Mouse (Mus musculus): ENCODE measurements around the gene Pex5. TPM values are rescaled to one million over a fixed set of nuclear protein-coding genes. Genes with fewer than 3 reads are reported as not detected.
A peak's percentile ranks its signal among the peaks of the same experiment; 100 is the strongest.
"Not testable (repeated sequence)": the region's sequence is repeated elsewhere in the genome, so short reads cannot be mapped to it uniquely, and the experiment has no call there.

Gene Pex5
- polyA plus RNA-seq, 1 experiment from 2014 or later = 32.5 TPM

- no peak overlapping the region for H3K4me2 ChIP-seq (ENCODE audit: low read depth, low read length)
- peaks cover 9% of the 10 kb centered on the region for H3K4me1 ChIP-seq (ENCODE audit: insufficient read depth)
- no peak for DNase-seq
- no peak overlapping the region for H3K27ac ChIP-seq (ENCODE audit: low read depth)
- ATAC-seq = no peak
- H3K9me3 ChIP-seq (ENCODE audit: low read length) = no peaks in the 10 kb centered on the region
- TF ChIP-seq EP300 (IDR thresholded peaks at IDR 0.05; ENCODE audit: low read depth) (no peak), CTCF (IDR thresholded peaks at IDR 0.05; ENCODE audit: low read depth) (no peak)
- H3K36me3 ChIP-seq (replicated peaks; ENCODE audit: insufficient read depth, low read length) = no peaks in the 10 kb centered on the region
- 79% methylated on average over 3 of the region's 3 CpGs for WGBS (ENCODE audit: insufficient replicate concordance)
- H3K4me3 ChIP-seq (ENCODE audit: low read depth, low read length) = no peak overlapping the region
- no peak overlapping the region for H3K9ac ChIP-seq (replicated peaks)
- no peaks in the 10 kb centered on the region for H3K27me3 ChIP-seq (ENCODE audit: insufficient read depth, low read length)
These were observed 15.5 kb upstream of the Pex5 start for GRCm38 (mm10) chr6:124430379-124430778.

DNA sequence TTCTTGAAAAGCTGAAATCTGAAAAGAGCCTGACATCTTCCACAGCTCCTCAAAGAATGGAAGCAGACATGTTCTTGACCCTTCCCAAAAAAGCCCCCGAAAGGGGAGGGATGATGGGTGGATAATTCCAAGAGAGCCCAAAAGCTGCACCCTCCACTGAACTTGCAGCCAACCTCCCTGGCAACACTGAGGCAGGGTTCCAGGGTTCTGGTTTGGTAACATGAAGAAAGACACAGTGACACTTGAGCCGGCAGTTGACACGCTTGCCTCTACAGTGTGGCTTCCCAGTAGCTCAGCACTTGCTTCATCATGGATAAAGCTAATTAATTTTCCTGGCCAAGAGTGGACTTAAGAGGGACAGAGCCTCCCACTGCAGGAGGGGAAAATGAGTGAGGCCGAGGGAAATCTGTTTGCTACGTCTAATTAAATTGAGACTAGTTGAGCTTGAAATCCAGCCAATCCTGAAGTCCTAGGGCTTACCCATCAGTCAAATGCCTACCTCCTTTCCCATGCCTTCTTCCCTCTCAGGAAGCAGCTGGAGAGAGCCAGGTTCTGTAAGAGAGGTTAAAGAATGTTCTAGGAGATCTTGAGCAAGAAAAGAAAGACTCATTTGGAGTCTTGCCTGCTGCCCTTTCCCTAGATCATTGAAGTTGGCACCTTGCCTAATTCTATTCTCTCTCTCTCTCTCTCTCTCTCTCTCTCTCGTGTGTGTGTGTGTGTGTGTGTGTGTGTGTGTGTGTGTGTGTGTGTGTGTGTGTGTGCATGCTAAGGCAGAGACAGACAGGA, 13.1 kb upstream of the Pex5 start:
- Histone ChIP-seq H3K9ac (replicated peaks) (no peak overlapping the region), H3K27ac (ENCODE audit: low read depth) (no peak overlapping the region), H3K4me3 (ENCODE audit: low read depth, low read length) (no peak overlapping the region), H3K36me3 (replicated peaks; ENCODE audit: insufficient read depth, low read length) (no peaks in the 10 kb centered on the region), H3K4me2 (ENCODE audit: low read depth, low read length) (no peak overlapping the region), H3K27me3 (ENCODE audit: insufficient read depth, low read length) (no peaks in the 10 kb centered on the region), H3K9me3 (ENCODE audit: low read length) (no peaks in the 10 kb centered on the region), H3K4me1 (ENCODE audit: insufficient read depth) (peaks cover 19% of the 10 kb centered on the region)
- TF ChIP-seq EP300 (IDR thresholded peaks at IDR 0.05; ENCODE audit: low read depth) (no peak), CTCF (IDR thresholded peaks at IDR 0.05; ENCODE audit: low read depth) (no peak)
- WGBS (ENCODE audit: insufficient replicate concordance) = 68% methylated on average over 5 of the region's 6 CpGs
- DNase-seq (no peak), ATAC-seq (no peak)

- Histone ChIP-seq H3K4me2 (ENCODE audit: low read depth, low read length) (no peak overlapping the region), H3K27ac (ENCODE audit: low read depth) (no peak overlapping the region), H3K36me3 (replicated peaks; ENCODE audit: insufficient read depth, low read length) (no peaks in the 10 kb centered on the region), H3K9me3 (ENCODE audit: low read length) (no peaks in the 10 kb centered on the region), H3K4me3 (ENCODE audit: low read depth, low read length) (no peak overlapping the region), H3K9ac (replicated peaks) (no peak overlapping the region), H3K27me3 (ENCODE audit: insufficient read depth, low read length) (no peaks in the 10 kb centered on the region), H3K4me1 (ENCODE audit: insufficient read depth) (peaks cover 19% of the 10 kb centered on the region)
- no peak for DNase-seq
- no peak for TF ChIP-seq EP300 (IDR thresholded peaks at IDR 0.05; ENCODE audit: low read depth)
- TF ChIP-seq CTCF (IDR thresholded peaks at IDR 0.05; ENCODE audit: low read depth) = no peak
- 81% methylated on average over 7 of the region's 7 CpGs for WGBS (ENCODE audit: insufficient replicate concordance)
- ATAC-seq = no peak
These were observed 12.4 kb upstream of the Pex5 start for GRCm38 (mm10) chr6:124427289-124427688.

GRCm38 (mm10) chr6:124426604-124427003, 11.7 kb upstream of the Pex5 start:
- Histone ChIP-seq H3K9ac (replicated peaks) (no peak overlapping the region), H3K4me1 (ENCODE audit: insufficient read depth) (peaks cover 19% of the 10 kb centered on the region), H3K9me3 (ENCODE audit: low read length) (no peaks in the 10 kb centered on the region), H3K27me3 (ENCODE audit: insufficient read depth, low read length) (no peaks in the 10 kb centered on the region), H3K4me3 (ENCODE audit: low read depth, low read length) (no peak overlapping the region), H3K36me3 (replicated peaks; ENCODE audit: insufficient read depth, low read length) (no peaks in the 10 kb centered on the region), H3K4me2 (ENCODE audit: low read depth, low read length) (no peak overlapping the region), H3K27ac (ENCODE audit: low read depth) (no peak overlapping the region)
- ATAC-seq (no peak), DNase-seq (no peak)
- TF ChIP-seq CTCF (IDR thresholded peaks at IDR 0.05; ENCODE audit: low read depth) = no peak
- TF ChIP-seq EP300 (IDR thresholded peaks at IDR 0.05; ENCODE audit: low read depth) = no peak
- 57% methylated on average over 3 of the region's 3 CpGs for WGBS (ENCODE audit: insufficient replicate concordance)

GRCm38 (mm10) chr6:124425523-124425922, 10.7 kb upstream of the Pex5 start:
- no peak overlapping the region for H3K4me3 ChIP-seq (ENCODE audit: low read depth, low read length)
- 52% methylated on average over 6 of the region's 6 CpGs for WGBS (ENCODE audit: insufficient replicate concordance)
- H3K27me3 ChIP-seq (ENCODE audit: insufficient read depth, low read length) = no peaks in the 10 kb centered on the region
- peaks cover 19% of the 10 kb centered on the region for H3K4me1 ChIP-seq (ENCODE audit: insufficient read depth)
- no peak overlapping the region for H3K9ac ChIP-seq (replicated peaks)
- ATAC-seq = 0 out of 2 replicates have a peak, but pooled peaks have one; percentile 12
- H3K4me2 ChIP-seq (ENCODE audit: low read depth, low read length) = peak overlapping the region; percentile 19; the same call in 1 of the 2 replicates
- DNase-seq = no peak
- H3K9me3 ChIP-seq (ENCODE audit: low read length) = no peaks in the 10 kb centered on the region
- TF ChIP-seq CTCF (IDR thresholded peaks at IDR 0.05; ENCODE audit: low read depth) (no peak), EP300 (IDR thresholded peaks at IDR 0.05; ENCODE audit: low read depth) (no peak)
- H3K36me3 ChIP-seq (replicated peaks; ENCODE audit: insufficient read depth, low read length) = no peaks in the 10 kb centered on the region
- peak overlapping the region; percentile 30; the same call in 1 of the 2 replicates for H3K27ac ChIP-seq (ENCODE audit: low read depth)

DNA sequence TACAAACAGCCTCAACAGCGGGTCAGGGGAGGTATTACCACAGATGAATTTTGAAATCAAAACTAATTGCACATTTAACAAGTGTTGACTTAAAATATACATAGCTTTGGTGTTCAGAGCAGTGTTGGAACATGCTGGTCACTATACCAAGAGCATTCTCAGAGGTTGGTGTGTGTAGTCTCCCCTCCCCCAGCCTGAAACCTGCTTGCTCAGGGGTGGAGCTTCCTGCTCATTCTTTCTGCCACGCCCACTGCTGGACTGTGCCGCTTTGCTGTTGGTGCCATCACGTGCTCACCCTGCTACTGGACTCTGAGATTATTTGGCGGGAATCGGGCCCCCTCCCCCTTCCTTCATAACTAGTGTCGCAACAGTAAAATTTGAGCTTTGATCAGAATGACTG, 10.2 kb upstream of the Pex5 start:
- not testable (repeated sequence) for H3K9ac ChIP-seq (replicated peaks); H3K9me3 ChIP-seq (ENCODE audit: low read length); H3K27me3 ChIP-seq (ENCODE audit: insufficient read depth, low read length); H3K36me3 ChIP-seq (replicated peaks; ENCODE audit: insufficient read depth, low read length); H3K4me3 ChIP-seq (ENCODE audit: low read depth, low read length)
- Histone ChIP-seq H3K4me2 (ENCODE audit: low read depth, low read length) (peak overlapping the region; percentile 19; the same call in 1 of the 2 replicates), H3K27ac (ENCODE audit: low read depth) (peak overlapping the region; percentile 59), H3K4me1 (ENCODE audit: insufficient read depth) (peaks cover 19% of the 10 kb centered on the region)
- ATAC-seq = peak; percentile 60
- DNase-seq = peak; percentile 39
- WGBS (ENCODE audit: insufficient replicate concordance) = 32% methylated on average over 7 of the region's 7 CpGs

Data from liver, postnatal 0 days (tissue).